Mouse (Mus musculus) hindbrain, embryonic 11.5 days (tissue): Measurements from ENCODE around the gene Rara. TPM values are rescaled to one million over a fixed set of nuclear protein-coding genes. Genes with fewer than 3 reads are reported as not detected.

Experiments
- ATAC-seq: fragments of 200-750 bp; cut with Nextera tagmentation; 2 replicates; pipeline ENCODE4 v1.8.0; 2017; ENCODE audit warnings: mild to moderate bottlenecking, moderate TSS enrichment, moderate library complexity; ENCODE audit not compliant: low FRiP score
- DNase-seq: peaks from one replicate; pipeline ENCODE4 v3.0.0-alpha.2; 2015; ENCODE audit warnings: low spot score
- H3K27ac ChIP-seq: fragments of 300-500 bp; sonication (generic); 2 replicates; pipeline ENCODE4 v1.5.1; 2014; ENCODE audit warnings: mild to moderate bottlenecking, low read depth, low read length
- H3K27me3 ChIP-seq: fragments of 300-500 bp; sonication (generic); 2 replicates; pipeline ENCODE4 v1.6.1; 2014; ENCODE audit warnings: mild to moderate bottlenecking, low read length, moderate library complexity, mixed read lengths; ENCODE audit not compliant: control insufficient read depth, insufficient read depth
- H3K36me3 ChIP-seq: fragments of 300-500 bp; sonication (generic); 2 replicates; pipeline ENCODE4 v1.6.1; 2014; ENCODE audit warnings: mild to moderate bottlenecking, low read length, moderate library complexity, mixed read lengths; ENCODE audit not compliant: control insufficient read depth, insufficient read depth
- H3K4me1 ChIP-seq: fragments of 300-500 bp; sonication (generic); replicated peaks from 2 replicates; pipeline ENCODE4 v1.6.1; 2014; ENCODE audit warnings: low read length, mixed read lengths; ENCODE audit not compliant: control insufficient read depth, insufficient read depth
- H3K4me2 ChIP-seq: fragments of 300-500 bp; sonication (generic); replicated peaks from 2 replicates; pipeline ENCODE4 v1.6.1; 2014; ENCODE audit warnings: mild to moderate bottlenecking, low read depth, low read length
- H3K4me3 ChIP-seq: fragments of 300-500 bp; sonication (generic); 2 replicates; pipeline ENCODE4 v1.5.1; 2014; ENCODE audit warnings: low read depth, low read length
- H3K9ac ChIP-seq: fragments of 300-500 bp; sonication (generic); 2 replicates; pipeline ENCODE4 v1.6.1; 2014; ENCODE audit warnings: low read depth, low read length
- H3K9me3 ChIP-seq: fragments of 300-500 bp; sonication (generic); 2 replicates; pipeline ENCODE4 v1.6.1; 2016; ENCODE audit warnings: low read length; ENCODE audit not compliant: control insufficient read depth
- WGBS: fragments of 180-500 bp; shearing (Covaris S2); extraction: QIAGEN DNeasy Blood & Tissue Kit; methylation state at CpG from one replicate; pipeline ENCODE4 v1.1.7; 2014; 5-methylcytosine and 5-hydroxymethylcytosine counted together
- polyA plus RNA-seq: library from polyadenylated mRNA; unstranded; fragments of >200 nt; fragmentation: Nextera tagmentation; extraction: Ambion mirVana; gene quantifications from 2 replicates; pipeline ENCODE4 v1.2.1, GENCODE M21; 2014

Rara gene
- polyA plus RNA-seq, 1 experiment from 2014 or later, result 51.2 TPM

- Histone ChIP-seq H3K4me2 (peak overlapping the region; percentile 98), H3K4me3 (peak overlapping the region; percentile 65), H3K4me1 (peaks cover 47% of the 10 kb centered on the region), H3K9me3 (no peaks in the 10 kb centered on the region), H3K9ac (peak overlapping the region; percentile 67), H3K36me3 (no peaks in the 10 kb centered on the region), H3K27me3 (no peaks in the 10 kb centered on the region; the same call in 1 of the 2 replicates), H3K27ac (peak overlapping the region; percentile 58)
- no peak; the same call in 1 of the 2 replicates for ATAC-seq
- DNase-seq, result peak; percentile 45
- WGBS, result 1% methylated on average over 36 of the region's 39 CpGs
These were observed 10.5 kb downstream of the Rara start for GRCm38 (mm10) chr11:98937914-98938694.

DNA sequence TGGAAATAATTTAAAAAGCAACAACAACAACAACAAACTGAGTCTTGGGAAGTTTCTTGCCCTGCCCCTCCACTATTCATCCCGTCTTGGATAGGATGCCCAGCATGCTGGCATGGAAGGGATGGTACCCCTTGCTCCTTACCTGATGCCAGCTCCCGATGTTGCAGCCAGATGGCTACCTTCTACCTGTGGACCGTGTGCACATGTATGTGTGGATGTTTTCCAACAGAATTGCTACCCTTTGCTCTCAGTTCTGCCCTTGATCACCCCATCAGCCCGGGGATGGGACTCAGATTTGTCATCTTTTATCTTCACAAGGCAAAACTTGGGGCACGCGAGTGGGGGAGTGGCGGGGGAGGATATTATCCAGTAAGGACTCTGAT, 11.1 kb downstream of the Rara start:
- DNase-seq (no peak), ATAC-seq (no peak)
- Histone ChIP-seq H3K9ac (peak overlapping the region; percentile 67; the same call in 1 of the 2 replicates), H3K4me2 (peak overlapping the region; percentile 98), H3K4me3 (peak overlapping the region; percentile 65), H3K27ac (no peak overlapping the region), H3K9me3 (no peaks in the 10 kb centered on the region), H3K4me1 (peaks cover 46% of the 10 kb centered on the region), H3K27me3 (no peaks in the 10 kb centered on the region; the same call in 1 of the 2 replicates), H3K36me3 (no peaks in the 10 kb centered on the region)
- WGBS, result 37% methylated on average over 7 of the region's 7 CpGs

- Histone ChIP-seq H3K36me3 (no peaks in the 10 kb centered on the region), H3K9me3 (no peaks in the 10 kb centered on the region), H3K27me3 (no peaks in the 10 kb centered on the region; the same call in 1 of the 2 replicates), H3K4me3 (peak overlapping the region; percentile 65; the same call in 1 of the 2 replicates), H3K4me2 (peak overlapping the region; percentile 98), H3K4me1 (peaks cover 51% of the 10 kb centered on the region), H3K27ac (no peak overlapping the region), H3K9ac (peak overlapping the region; percentile 7; the same call in 1 of the 2 replicates)
- no peak for ATAC-seq
- WGBS, result 50% methylated on average over 15 of the region's 15 CpGs
- DNase-seq, result no peak
These were observed 11.7 kb downstream of the Rara start for GRCm38 (mm10) chr11:98939084-98939952.

GRCm38 (mm10) chr11:98939953-98940641, 12.5 kb downstream of the Rara start:
- H3K4me2 ChIP-seq, result peak overlapping the region; percentile 98
- peak overlapping the region; percentile 42; the same call in 1 of the 2 replicates for H3K9ac ChIP-seq
- H3K36me3 ChIP-seq, result no peaks in the 10 kb centered on the region
- WGBS, result 45% methylated on average over 11 of the region's 11 CpGs
- no peaks in the 10 kb centered on the region for H3K9me3 ChIP-seq
- no peaks in the 10 kb centered on the region; the same call in 1 of the 2 replicates for H3K27me3 ChIP-seq
- ATAC-seq, result no peak
- no peak overlapping the region for H3K4me3 ChIP-seq
- H3K4me1 ChIP-seq, result peaks cover 51% of the 10 kb centered on the region
- H3K27ac ChIP-seq, result 0 out of 2 replicates have a peak overlapping the region, but pooled peaks have one; percentile 39
- no peak for DNase-seq

GRCm38 (mm10) chr11:98940776-98941175, 13.2 kb downstream of the Rara start:
- H3K4me3 ChIP-seq, result peak overlapping the region; percentile 35; the same call in 1 of the 2 replicates
- DNase-seq, result no peak
- no peaks in the 10 kb centered on the region; the same call in 1 of the 2 replicates for H3K27me3 ChIP-seq
- H3K9ac ChIP-seq, result peak overlapping the region; percentile 47; the same call in 1 of the 2 replicates
- peaks cover 51% of the 10 kb centered on the region for H3K4me1 ChIP-seq
- peak overlapping the region; percentile 76 for H3K4me2 ChIP-seq
- no peak for ATAC-seq
- WGBS, result 38% methylated on average over 3 of the region's 3 CpGs
- no peaks in the 10 kb centered on the region for H3K36me3 ChIP-seq
- no peaks in the 10 kb centered on the region for H3K9me3 ChIP-seq
- peak overlapping the region; percentile 67; the same call in 1 of the 2 replicates for H3K27ac ChIP-seq

- Histone ChIP-seq H3K4me1 (peaks cover 46% of the 10 kb centered on the region), H3K4me3 (peak overlapping the region; percentile 35), H3K4me2 (peak overlapping the region; percentile 76), H3K27ac (peak overlapping the region; percentile 67), H3K9me3 (no peaks in the 10 kb centered on the region), H3K27me3 (no peaks in the 10 kb centered on the region; the same call in 1 of the 2 replicates), H3K36me3 (no peaks in the 10 kb centered on the region), H3K9ac (peak overlapping the region; percentile 47; the same call in 1 of the 2 replicates)
- WGBS, result 5% methylated on average over 11 of the region's 12 CpGs
- ATAC-seq, result peak; percentile 23; the same call in 1 of the 2 replicates
- no peak for DNase-seq
These were observed 13.8 kb downstream of the Rara start for GRCm38 (mm10) chr11:98941341-98941825.

GRCm38 (mm10) chr11:98941826-98942550, 14.4 kb downstream of the Rara start:
- peak overlapping the region; percentile 46 for H3K9ac ChIP-seq
- DNase-seq (peak; percentile 90), ATAC-seq (peak; percentile 53)
- peak overlapping the region; percentile 76 for H3K4me2 ChIP-seq
- no peaks in the 10 kb centered on the region for H3K9me3 ChIP-seq
- H3K4me3 ChIP-seq, result peak overlapping the region; percentile 35
- H3K27me3 ChIP-seq, result no peaks in the 10 kb centered on the region
- WGBS, result 6% methylated on average over 15 of the region's 15 CpGs
- no peaks in the 10 kb centered on the region for H3K36me3 ChIP-seq
- H3K4me1 ChIP-seq, result peaks cover 40% of the 10 kb centered on the region
- H3K27ac ChIP-seq, result peak overlapping the region; percentile 67
